Mouse (Mus musculus) spleen, postnatal 10 days (tissue): ENCODE measurements around the gene Cdk5rap2.
A peak's percentile ranks its signal among the peaks of the same experiment; 100 is the strongest.

Experiments used
- DNase-seq, 2 experiments: peaks; one replicate each; pipeline ENCODE4 v3.0.0; 2021 to 2022; ENCODE audit warnings: low spot score in 2 of 2

Gene Cdk5rap2

GRCm38 (mm10) chr4:70409994-70410721, at the start of gene Cdk5rap2:
Gene Cdk5rap2, minus strand, starts transcription at chr4:70410443.
- DNase-seq = peak; percentile 90 to 94

GRCm38 (mm10) chr4:70452161-70452560, 41.9 kb upstream of the Cdk5rap2 start:
- no peak for DNase-seq

GRCm38 (mm10) chr4:70451750-70452149, 41.5 kb upstream of the Cdk5rap2 start:
- DNase-seq = peak in 1 of 2 experiments; percentile 56

GRCm38 (mm10) chr4:70449668-70450067, 39.4 kb upstream of the Cdk5rap2 start:
- DNase-seq = peak in 1 of 2 experiments; percentile 22

GRCm38 (mm10) chr4:70446774-70447173, 36.5 kb upstream of the Cdk5rap2 start:
- DNase-seq = no peak

GRCm38 (mm10) chr4:70420202-70420601, 10.0 kb upstream of the Cdk5rap2 start:
- DNase-seq = no peak

GRCm38 (mm10) chr4:70412126-70412525, 1.9 kb upstream of the Cdk5rap2 start:
- no peak for DNase-seq

- peak in 1 of 2 experiments; percentile 15 for DNase-seq
These were observed 787 bp downstream of the Cdk5rap2 start for GRCm38 (mm10) chr4:70409456-70409855.

GRCm38 (mm10) chr4:70402109-70402819, 8.0 kb downstream of the Cdk5rap2 start:
- DNase-seq = no peak

GRCm38 (mm10) chr4:70399476-70399875, 10.8 kb downstream of the Cdk5rap2 start:
- no peak for DNase-seq

GRCm38 (mm10) chr4:70399074-70399473, 11.2 kb downstream of the Cdk5rap2 start:
- no peak for DNase-seq

GRCm38 (mm10) chr4:70398088-70398487, 12.2 kb downstream of the Cdk5rap2 start:
- no peak for DNase-seq

GRCm38 (mm10) chr4:70396701-70397100, 13.5 kb downstream of the Cdk5rap2 start:
- no peak for DNase-seq

- DNase-seq = no peak
These were observed 15.5 kb downstream of the Cdk5rap2 start for GRCm38 (mm10) chr4:70394736-70395135.

GRCm38 (mm10) chr4:70391760-70392372, 18.4 kb downstream of the Cdk5rap2 start:
- DNase-seq = no peak

- DNase-seq = no peak
These were observed 19.2 kb downstream of the Cdk5rap2 start for GRCm38 (mm10) chr4:70391073-70391472.

- no peak for DNase-seq
These were observed 24.0 kb downstream of the Cdk5rap2 start for GRCm38 (mm10) chr4:70386206-70386605.

- DNase-seq = no peak
These were observed 32.9 kb downstream of the Cdk5rap2 start for GRCm38 (mm10) chr4:70377359-70377758.

GRCm38 (mm10) chr4:70365061-70365858, 45.0 kb downstream of the Cdk5rap2 start:
- no peak for DNase-seq

- no peak for DNase-seq
These were observed 48.9 kb downstream of the Cdk5rap2 start for GRCm38 (mm10) chr4:70361366-70361765.

- peak in 1 of 2 experiments; percentile 42 for DNase-seq
These were observed 54.4 kb downstream of the Cdk5rap2 start for GRCm38 (mm10) chr4:70355659-70356350.
